20 mouse cellular contexts compared by ENCODE assay signal in the genomic region with DNA sequence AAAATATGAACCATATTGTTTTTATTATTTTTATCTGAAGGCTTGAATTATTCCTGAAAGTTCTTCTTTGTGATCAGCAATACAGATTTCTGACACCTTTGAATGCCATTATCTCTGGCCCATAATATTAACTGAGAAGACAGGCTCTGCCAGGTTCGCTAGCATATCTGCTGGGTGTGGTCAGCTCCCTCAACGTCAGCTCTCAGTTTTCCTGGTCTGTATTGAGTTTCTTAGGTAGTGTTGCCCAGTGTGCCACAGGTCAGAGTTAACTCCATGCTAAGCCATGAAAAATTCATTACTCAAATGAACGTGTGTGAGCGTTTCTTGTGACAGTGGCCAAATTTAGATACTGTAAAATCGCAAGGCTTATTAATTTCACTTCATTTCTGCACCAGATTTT.
"Had no signal": no experiment of that assay in that cellular context is flagged by ENCODE, and none has a peak within 500 bp of the region (broad histone marks: within the 10 kb centered on the region; RNA-seq: fewer than 3 reads in every experiment).

No protein-coding gene starts in this region.

- H3K27me3 ChIP-seq: limb, embryonic 12.5 days; limb, embryonic 15.5 days; liver, embryonic 12.5 days; liver, embryonic 15.5 days; midbrain, embryonic 13.5 days; neural tube, embryonic 13.5 days had no signal

- ATAC-seq: inflammation-experienced regulatory T-cells, adult 6 months; liver, embryonic 12.5 days; midbrain, embryonic 13.5 days; midbrain, embryonic 16.5 days had no signal

- H3K4me1 ChIP-seq: midbrain, embryonic 13.5 days had no signal

- H3K9me3 ChIP-seq: limb, embryonic 12.5 days; limb, embryonic 15.5 days; liver, embryonic 12.5 days; liver, embryonic 15.5 days; midbrain, embryonic 10.5 days; midbrain, embryonic 13.5 days; neural tube, embryonic 13.5 days had no signal

- H3K4me2 ChIP-seq: limb, embryonic 12.5 days; limb, embryonic 15.5 days; liver, embryonic 12.5 days; liver, embryonic 15.5 days; midbrain, embryonic 13.5 days; neural tube, embryonic 13.5 days had no signal

- H3K27ac ChIP-seq: limb, embryonic 12.5 days; limb, embryonic 15.5 days; liver, embryonic 12.5 days; liver, embryonic 15.5 days; macrophage; midbrain, embryonic 10.5 days; midbrain, embryonic 13.5 days; neural tube, embryonic 13.5 days had no signal

- H3K36me3 ChIP-seq: limb, embryonic 12.5 days; limb, embryonic 15.5 days; liver, embryonic 12.5 days; liver, embryonic 15.5 days; midbrain, embryonic 13.5 days; neural tube, embryonic 13.5 days had no signal

- H3K4me3 ChIP-seq: limb, embryonic 12.5 days; limb, embryonic 15.5 days; liver, embryonic 12.5 days; liver, embryonic 15.5 days; midbrain, embryonic 10.5 days; midbrain, embryonic 13.5 days; myocyte; neural tube, embryonic 13.5 days had no signal

- H3K9ac ChIP-seq: limb, embryonic 12.5 days; limb, embryonic 15.5 days; liver, embryonic 12.5 days; liver, embryonic 15.5 days; midbrain, embryonic 13.5 days; neural tube, embryonic 13.5 days had no signal

- DNase-seq: kidney, adult 18-20 months; kidney, adult 9 months; kidney, postnatal 14 days; kidney, postnatal 4 days; left cerebral cortex, postnatal 4 days; lung, adult 2 months; lung, postnatal 14 days; spleen, adult 18-20 months; thymus, postnatal 25 days had no signal
